Mouse (Mus musculus) embryo, embryonic 10.5 days (tissue): Measurements from ENCODE around the gene Zeb2.

Experiments used
- DNase-seq: peaks from one replicate; pipeline ENCODE4 v3.0.0-alpha.2; 2015; ENCODE audit warnings: low spot score

Gene Zeb2

DNA sequence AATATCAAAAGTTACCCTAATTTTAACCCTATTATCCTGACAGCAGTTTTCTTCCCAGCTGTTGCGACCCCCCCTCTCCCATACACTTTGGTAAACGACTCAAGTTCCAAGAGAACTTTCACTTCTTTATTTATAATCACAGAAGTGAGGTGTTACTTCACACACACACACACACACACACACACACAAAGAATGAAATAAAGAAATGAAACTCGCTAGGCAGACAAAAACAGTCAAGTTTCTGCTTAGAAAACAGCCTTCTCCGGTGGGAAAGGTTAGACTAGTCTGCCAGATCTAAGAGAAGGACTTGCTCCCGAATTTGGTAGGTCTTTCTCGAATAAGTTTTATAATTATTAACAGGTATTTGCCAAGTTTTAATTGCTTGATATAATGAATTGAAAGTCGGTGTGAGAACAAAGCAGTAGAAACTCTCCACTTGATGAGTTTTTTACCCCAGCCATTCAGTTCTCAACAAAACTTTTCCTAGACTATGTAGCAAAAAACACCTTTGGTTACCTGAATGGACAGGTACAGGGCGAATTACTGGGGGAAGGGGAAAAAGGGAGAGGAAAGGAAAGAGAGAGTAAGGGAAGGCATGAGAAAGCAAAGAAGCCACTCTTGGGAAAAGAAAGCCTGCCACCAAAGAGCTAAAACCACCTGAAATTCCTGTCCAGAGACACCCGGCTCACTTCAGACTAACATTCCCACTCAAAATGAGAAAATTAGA, 5.0 kb downstream of the Zeb2 start:
- no peak for DNase-seq

DNA sequence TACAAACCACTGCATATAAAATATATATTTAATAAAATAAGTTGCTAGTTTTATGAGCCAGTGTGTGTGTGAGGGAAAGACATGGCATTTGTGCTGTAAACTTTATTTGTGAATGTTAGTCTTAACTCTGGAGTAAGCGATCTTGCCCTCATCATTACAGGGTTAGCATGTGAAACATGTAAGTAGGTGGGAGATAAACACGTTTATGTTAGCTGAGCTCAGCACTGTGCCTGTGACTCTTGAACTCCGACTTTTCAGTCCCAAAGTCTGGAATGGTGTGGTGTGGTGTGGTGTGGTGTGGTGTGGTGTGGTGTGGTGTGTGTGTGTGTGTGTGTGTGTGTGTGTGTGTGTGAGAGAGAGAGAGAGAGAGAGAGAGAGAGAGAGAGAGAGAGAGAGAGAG, 5.6 kb downstream of the Zeb2 start:
- DNase-seq, result peak; percentile 66

DNA sequence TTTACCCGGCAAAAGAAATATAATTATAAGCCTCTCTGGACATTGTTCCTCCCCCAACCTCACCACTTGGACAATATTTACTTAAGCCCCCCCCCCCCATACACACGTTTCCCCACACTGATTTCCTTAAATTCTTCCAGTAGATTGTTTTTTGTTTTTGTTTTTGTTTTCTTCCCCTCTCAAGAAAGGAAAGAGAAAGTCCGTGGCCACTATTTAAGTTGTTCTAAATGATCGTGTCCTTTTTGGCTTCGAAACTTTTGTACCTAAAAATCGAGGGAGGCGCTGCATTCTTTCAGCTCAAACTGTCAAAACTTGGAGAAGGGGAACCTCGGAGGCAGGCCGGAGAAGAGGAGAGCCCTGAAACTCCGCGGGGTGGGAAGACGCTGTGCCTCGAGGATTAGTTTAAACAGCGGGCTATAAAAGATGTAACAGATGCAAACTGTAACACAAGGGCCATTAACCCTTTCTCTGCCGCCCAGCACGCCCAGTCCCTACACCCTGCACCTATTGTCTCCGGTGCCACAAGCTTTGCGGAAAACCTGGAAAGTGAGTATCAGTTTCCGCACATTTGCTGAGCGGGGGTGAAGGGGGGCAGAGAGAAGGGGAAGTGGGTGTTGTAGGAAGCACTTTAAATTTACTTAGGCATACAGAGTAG, 6.3 kb downstream of the Zeb2 start:
- peak; percentile 85 for DNase-seq

DNA sequence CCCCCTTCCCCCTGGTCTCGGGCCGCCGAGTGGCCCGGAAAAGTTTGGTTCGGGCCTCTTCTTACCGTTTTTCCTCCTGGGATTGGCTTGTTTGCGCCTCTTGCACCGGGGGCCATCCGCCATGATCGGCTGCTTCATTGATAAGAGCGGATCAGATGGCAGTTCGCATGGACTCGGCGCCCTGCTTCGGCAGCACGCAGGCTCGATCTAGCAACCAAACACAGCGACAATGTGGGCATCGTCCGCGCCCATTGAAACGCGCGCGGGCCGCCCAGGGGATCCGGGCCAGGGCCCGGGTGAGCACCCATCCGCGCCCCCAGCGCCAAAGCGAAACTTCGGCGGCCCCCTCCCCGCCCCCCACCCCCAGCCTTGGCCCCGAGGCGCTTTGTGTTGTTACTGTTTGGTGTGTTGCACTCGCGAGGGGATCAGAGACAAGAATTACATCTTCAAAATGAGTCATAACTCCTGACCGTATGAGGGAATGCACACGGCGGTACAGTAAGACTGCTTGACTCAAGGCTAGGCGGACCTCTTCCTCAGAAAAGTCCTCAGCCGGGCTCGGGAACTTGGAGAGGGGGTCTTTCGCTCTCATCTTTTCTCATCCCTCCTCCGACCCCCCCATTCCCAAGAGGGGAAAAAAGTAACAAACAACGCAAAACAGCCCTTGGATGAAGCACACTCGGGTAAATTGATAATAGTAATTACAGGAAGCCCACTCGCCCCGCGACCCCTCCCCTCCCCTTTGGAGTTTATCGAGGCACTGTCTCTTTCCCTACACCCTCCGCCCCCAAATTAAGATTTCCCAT, 7.0 kb downstream of the Zeb2 start:
- DNase-seq, result peak; percentile 73

DNA sequence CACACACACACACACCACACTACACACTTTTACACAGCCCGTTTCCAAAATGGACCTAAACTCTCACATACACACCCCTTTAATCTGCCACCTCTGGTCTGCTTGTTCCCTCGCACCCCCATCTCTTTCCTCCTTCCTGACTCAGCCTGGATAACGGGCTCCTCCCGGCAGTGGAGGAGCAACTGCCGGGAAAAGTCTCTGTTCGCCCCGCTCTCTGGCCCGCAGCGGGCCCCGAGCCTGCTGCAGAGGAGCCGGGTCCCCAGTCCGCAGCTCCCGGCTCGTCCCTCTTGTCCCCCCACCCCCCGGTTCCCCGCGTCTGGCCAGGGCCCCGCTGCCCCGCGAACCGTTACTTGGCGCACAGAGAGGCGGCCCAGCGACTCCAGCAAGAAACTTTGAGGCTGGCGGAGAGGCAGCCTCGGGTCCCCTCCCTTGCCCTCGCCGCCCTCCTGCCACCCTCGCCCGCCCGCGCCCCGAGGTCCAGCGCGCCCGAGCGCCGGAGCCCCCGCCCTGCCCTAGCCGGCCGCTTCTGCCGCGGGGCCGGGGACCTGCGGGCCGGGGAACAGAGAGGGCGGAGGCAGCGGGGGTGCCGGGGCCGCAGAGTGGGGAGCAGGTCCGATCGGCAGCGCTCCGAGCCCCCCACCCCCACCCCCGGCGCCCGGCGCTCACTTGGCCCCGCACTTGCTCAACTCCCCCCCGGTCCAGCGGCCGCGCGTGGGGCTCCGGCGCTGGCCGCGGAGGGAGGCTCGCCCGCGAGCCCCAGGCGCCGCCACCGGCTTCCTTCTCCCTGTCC, 7.8 kb downstream of the Zeb2 start:
- peak; percentile 70 for DNase-seq

DNA sequence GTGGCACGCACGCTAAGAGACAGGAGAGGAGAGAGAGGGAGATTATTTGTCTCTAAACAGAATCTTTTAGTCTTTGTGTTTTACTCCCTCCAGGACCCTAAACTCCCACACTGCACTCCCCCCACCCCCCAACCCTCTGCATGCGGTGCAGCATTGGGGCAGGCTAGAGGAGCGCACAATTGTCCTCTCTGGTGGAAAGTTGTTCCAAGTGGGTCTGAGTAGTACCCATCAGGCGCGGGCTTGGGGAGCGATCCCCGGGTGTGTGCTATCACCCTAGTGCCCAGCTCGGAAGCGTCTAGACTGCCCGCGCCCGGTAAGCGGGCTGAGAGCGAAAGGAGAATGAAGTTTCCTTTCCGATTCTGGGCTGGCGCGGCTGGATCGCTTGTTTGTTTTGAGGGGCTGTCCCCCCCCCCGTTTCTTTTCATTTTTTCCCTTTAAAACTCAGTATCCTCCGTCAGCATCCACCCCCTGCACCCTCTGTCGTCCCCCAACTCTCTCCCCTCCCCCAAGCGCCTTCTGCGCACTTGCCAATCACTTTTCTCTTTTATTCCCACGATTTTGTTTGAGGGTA, 8.6 kb downstream of the Zeb2 start:
- DNase-seq, result peak; percentile 75

DNA sequence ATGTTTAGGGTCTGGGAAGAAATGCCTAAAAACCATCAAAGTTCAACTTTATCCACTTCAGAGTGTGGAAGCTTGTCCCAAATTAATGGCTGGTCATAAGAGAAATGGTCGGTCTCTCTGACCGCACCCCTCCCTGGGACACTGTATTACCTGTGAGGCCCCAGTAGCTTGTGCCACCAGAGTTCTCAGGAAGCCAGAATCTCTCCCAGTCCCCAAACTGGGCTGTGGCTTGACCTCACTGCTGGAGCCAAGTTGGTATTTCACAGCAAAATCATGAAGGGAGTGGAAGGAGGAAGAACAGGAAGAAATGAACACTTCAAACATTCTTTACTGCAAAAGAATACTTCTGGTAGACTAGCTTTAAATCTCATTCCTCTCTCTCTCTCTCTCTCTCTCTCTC, 9.6 kb downstream of the Zeb2 start:
- DNase-seq, result no peak

DNA sequence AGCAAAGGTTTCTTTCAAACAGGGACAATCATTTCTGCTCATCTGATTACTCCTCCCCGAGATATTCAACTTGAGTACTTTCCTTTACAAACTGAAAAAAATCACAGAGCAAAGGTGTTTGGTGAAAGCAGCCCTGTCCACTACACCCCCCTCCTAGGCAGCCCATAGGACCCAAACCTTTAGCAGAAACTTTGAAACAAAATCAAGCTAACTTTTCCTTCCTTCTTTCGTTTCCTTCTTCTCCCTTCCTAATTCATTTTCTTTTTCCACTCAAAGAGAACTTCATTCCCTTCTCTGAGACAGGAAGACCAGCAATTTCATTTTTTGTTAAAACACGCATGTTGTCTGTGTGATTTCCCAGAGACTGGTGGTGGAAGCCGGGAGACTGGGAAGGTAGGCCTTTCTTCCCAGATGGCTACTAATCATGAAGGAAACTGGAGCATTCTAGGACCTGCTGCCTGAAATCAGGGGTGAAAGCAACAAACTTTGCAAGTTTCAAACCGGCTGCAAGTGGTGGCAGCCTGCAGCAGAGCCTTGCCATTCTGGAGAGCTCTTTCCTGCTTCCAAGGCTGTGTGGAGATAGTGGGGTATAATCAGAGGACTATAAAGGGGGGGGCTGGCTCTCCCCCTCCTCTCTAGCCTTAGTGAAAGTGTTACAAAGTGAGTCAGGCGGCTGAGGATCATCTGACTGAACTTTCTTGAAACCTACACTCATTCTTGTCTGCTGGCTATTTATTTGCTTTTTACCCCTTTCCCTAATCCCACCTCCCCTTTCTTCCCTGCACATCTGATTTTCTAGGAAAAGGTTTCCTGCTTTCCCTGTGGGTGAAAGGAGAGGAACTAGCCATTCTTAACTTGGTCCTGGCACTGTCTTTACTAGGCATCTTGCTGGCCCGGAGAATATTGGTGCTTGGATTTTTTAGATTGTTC, 11.0 kb downstream of the Zeb2 start:
- no peak for DNase-seq

DNA sequence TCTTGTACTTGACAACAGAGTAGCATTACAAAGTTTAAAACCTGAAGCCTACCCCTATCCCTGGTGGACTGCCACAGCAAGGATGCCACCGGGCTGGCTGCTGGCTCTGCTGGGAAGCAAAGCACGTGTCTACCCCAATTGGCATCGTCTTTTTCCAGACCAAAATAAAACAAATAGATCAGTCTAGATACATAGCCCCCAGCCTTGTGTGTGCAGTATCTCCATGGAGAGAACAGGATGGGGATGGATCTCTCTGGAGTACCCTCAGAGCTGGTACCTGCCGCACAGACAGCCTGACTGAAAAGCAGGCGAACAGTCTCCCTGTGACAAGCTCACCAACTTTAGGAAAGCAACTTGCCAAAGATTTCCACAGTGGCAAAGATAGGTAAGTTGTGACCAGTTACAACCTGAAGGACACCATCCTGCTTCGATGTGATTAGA, 11.9 kb downstream of the Zeb2 start:
- no peak for DNase-seq

DNA sequence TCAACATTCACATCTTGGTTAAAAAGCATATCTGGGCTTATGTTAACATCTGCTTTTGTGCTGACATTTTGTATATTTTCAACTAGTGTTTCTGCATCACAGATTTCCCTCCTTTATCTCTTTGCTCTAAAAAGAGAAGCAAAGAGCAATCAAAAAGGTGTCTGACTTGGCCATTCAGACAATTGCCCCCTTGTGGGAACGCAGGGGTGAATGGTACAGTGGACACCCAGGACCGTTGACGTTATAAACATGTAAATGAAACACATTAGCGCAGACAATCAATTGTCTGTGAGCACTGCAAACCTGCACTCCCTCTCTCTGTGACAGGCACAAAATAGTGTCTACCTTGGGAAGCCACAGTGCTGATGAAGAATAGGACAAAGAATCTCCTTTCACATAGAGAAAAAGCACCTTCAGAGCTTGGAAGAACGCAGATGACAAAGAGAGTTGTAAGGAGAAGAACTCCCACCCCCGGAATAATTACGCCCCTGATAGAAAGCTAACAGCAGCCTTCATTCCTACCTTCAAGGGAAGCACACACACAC, 12.6 kb downstream of the Zeb2 start:
- DNase-seq, result no peak

DNA sequence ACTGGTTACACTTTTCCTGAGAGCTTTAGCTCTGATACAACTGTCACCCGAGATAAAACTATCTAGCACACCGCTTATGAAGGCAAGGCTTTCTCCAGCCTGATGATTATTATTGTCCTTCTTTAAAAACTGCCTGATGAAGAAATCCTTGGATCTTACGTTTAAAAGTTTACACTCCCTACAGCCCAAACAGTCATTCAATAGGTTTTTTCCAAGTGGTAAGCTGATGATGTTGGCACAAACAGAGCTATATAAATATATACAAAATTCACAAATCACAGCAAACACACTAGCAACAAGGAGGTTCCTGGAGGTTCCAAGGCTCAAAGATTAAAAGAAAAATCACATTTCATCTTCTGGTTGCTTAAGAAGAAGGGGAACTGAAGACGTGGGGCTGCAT, 13.1 kb downstream of the Zeb2 start:
- no peak for DNase-seq

DNA sequence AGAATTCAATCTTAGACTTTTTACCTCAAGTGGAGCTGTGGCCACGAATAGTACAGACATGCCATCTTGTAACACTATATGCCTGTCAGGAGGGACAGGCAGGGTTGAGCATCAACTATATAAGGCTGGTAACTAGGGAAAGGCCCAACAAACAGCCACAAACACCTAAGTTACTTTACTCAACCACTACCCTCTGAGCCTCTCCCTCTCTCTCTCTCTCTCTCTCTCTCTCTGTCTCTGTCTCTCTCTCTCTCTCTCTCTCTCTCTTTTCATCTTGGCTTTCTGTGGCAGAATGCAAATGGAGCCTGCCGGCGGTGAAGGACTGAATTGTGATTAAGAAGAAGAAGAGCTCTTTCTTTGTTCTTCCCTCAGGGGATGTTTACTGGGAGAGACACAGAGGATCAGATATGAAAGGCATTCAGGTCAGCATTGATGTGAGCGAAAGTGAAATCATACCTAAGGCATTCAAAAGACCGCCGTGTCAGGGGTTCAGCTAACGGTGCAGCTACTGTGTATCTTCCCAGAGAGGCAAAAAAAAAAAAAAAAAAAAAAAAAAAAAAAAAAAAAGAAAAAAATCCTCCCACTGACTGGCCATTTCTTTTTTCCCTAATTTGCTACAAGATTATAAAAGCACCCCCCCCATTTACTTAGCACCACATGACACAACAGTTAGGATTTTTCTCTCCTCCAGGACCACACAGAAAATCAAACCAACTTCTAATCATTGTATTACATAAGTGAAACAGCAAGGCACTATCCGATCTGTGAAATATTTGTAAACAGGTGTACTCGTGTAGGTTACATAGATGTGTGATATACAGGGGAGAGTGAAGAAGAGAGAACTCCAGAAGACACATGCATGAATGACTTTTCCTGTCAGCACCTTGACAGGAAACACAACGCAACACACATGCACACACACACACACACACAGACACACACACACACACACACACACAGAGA, 13.9 kb downstream of the Zeb2 start:
- DNase-seq, result peak; percentile 72

DNA sequence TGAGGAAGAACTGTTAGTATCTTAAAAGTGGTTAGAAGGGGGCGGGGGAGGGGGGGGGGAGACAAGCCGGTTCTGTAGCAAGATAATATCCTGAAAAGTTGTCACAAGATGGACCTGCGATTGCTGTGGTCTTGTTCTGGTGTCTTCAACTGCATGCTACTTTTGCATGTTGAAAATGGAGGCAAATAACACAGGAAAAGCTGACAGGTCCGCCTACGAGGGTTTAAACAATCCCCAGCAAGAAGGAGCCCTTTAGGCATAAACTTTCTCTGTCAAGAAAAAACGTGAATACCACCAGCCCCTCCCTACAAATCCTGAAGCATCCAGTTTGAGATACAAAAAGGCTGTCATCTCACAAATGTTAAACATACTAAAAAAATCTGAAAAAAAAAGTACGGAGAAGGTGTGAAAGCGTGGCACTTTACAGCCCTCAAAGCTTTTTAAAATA, 15.0 kb downstream of the Zeb2 start:
- no peak for DNase-seq

DNA sequence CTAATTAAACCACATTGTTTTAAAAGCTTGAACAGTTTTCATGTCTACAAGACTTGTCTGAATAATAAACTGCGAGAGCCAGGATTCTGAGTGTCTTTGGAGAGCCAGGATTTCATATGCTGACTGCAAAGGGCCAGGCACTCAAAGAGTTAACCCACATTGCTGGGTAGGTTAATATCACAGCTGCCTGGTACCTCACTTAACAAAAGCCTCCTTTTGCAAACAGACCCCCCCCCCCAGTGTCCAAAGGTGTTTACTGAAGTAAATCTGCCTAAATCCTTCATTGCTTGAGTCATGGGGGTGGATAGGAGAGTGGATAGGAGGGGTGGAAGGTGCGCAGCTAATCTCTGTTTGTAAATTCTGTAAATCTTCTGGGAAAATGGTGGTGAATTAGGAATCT, 15.6 kb downstream of the Zeb2 start:
- no peak for DNase-seq

DNA sequence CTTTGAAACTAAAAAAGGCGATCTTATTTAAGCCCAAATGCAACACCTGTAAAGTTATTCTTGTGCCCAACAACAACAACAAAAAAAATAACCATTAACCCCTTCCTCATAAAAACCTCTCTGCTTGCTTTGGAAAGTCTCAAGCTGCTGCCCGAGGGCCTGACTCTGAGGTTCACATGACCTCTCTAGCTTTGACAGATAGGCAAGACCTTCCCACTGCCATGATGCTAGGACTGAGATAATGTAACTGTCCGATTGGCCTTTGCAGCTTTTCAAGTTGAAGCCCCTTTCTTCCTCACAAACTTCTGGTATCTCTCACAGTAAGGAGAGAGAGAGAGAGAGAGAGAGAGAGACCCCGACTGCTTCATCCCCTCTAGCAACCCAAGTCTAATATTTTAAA, 16.2 kb downstream of the Zeb2 start:
- no peak for DNase-seq

DNA sequence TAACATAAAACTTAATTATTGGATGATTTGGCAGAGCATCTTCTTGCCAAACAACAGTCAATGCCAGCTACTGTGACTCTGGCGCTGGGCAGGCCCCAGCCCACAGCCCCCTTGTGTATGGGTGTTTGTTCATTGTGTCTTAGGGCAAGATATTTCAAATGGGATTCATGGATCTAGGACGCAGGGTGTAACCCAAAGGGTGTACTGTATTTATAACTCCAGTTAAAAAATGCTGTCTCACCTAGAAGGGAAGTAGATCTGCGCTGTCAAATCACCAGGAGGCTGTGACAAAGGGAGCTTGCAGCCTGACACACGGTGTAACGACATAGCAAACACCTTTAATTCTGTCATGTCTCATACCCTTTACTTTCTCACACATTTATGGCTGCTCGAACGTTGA, 16.6 kb downstream of the Zeb2 start:
- no peak for DNase-seq

DNA sequence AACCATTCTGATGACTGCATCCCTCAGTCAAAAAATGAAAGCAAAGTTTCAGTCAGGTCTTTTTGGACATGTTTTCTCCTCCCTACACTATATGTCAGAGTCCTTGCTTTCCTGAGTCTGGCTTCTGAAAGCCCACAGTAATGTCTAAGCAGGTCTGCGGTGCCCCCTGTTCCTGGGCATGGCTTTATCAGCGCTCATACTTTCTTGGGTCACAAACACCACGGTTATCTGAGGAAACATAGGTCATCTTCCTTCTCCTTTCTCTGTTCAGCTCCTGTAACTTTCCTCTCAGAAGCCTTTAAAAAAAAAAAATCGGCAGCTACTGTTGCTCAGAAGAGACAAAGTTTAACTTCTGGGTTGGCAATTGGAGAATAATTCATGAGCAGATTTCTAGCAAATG, 17.2 kb downstream of the Zeb2 start:
- DNase-seq, result no peak

DNA sequence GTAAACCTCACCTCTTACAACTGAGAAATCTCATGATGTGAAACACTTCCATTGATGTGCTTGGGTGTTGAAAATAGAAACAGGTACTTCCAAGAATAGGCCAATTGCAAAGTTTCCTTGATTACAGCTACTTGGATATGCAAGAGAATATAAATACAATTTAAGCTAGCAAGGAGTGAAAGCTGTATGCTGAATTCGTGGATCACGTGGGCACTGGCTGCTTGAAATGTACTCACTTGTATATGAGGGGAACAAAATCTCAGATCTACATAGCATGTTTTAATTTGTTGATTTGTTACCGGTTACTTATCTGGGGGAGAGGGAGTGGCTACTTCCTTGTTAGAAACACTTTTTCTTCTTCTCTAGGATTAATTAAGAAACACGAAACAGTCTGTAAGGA, 18.1 kb downstream of the Zeb2 start:
- no peak for DNase-seq

DNA sequence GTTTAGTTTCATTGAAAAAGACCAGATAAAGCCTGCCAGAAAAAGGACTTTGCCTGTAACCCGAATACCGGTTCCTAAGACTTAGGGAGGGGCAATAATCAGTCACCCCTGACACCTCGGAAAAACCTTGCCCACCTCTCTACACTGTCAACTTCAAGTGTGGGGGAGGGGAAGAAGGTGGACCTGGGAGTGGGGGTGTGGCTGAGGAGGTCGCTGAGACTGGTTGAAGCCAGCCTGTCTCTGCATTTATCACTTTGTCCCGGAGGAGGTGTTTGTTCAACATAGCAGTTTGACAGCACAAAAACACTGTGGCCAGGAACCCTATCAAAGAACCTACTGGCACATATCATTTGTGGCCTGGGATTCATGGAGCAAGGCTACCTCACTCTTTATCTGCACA, 19.2 kb downstream of the Zeb2 start:
- DNase-seq, result peak; percentile 70
